Mouse (Mus musculus): ENCODE data around the gene Scnn1g. TPM values are rescaled to one million over a fixed set of nuclear protein-coding genes. Genes with fewer than 3 reads are reported as not detected.

The Scnn1g gene
- polyA plus RNA-seq (2014; fragmentation: Nextera tagmentation; extraction: Ambion mirVana), result 0.91 and 1.1 TPM in 2 replicates

DNA sequence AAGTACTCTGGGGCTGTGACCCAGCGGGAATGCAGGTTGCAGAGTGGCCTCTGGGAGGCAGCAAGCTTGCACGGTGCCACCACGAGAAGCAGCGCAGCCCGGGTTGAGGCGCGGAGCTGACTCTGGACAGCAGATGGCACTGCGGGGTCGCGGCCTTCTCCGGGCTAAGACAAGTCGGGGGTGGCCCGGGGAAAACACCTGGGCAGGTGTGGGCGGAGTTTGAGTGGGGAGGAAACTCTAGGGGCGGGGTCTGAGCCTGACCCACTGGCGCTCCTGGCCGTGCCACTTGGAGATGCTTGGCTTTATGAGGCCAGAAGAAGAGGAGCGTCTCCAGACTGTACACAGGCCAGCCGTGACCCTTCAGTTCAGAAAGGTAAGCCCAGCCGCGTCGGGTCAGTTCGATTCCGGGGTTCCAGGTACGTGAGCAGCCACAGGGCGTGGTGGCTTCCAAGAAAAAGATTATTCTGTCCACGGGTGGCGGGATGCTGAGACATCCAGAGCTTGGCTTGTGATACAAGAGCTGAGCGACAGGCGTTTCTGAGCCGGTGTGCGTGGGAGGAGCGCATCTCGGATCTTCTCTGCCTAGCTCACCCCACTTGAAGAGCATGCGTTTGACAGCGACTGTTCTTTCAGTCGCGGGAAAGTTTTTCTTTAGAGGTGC, at the start of gene Scnn1g:
TSS of gene Scnn1g (plus strand) at position 309 of the 661 bp plus-strand sequence.
- H3K4me3 ChIP-seq (ENCODE audit: low read depth, low read length), result peak within 1 kb of the TSS; percentile 26
- WGBS, result under 1% methylated on average over 38 of the region's 38 CpGs
- no peak within 1 kb of the TSS for H3K27ac ChIP-seq (ENCODE audit: low read length)
- no peaks in the 10 kb centered on the region for H3K36me3 ChIP-seq (ENCODE audit: control insufficient read depth, insufficient read depth, low read length)
- peak; percentile 87 for ATAC-seq (ENCODE audit: insufficient number of reproducible peaks, insufficient read depth, low FRiP score, low read depth)
- no peaks in the 10 kb centered on the region; the same call in 1 of the 2 replicates for H3K4me1 ChIP-seq (ENCODE audit: control insufficient read depth, insufficient read depth, low read length)
- H3K4me2 ChIP-seq (replicated peaks; ENCODE audit: low read depth, low read length), result peak within 1 kb of the TSS; percentile 31
- H3K9ac ChIP-seq (replicated peaks; ENCODE audit: low read depth, low read length), result no peak within 1 kb of the TSS
- H3K9me3 ChIP-seq (ENCODE audit: control insufficient read depth, low read depth, low read length), result no peaks in the 10 kb centered on the region
- H3K27me3 ChIP-seq (ENCODE audit: control insufficient read depth, insufficient read depth, low read length), result peaks cover 9% of the 10 kb centered on the region; the same call in 1 of the 2 replicates

DNA sequence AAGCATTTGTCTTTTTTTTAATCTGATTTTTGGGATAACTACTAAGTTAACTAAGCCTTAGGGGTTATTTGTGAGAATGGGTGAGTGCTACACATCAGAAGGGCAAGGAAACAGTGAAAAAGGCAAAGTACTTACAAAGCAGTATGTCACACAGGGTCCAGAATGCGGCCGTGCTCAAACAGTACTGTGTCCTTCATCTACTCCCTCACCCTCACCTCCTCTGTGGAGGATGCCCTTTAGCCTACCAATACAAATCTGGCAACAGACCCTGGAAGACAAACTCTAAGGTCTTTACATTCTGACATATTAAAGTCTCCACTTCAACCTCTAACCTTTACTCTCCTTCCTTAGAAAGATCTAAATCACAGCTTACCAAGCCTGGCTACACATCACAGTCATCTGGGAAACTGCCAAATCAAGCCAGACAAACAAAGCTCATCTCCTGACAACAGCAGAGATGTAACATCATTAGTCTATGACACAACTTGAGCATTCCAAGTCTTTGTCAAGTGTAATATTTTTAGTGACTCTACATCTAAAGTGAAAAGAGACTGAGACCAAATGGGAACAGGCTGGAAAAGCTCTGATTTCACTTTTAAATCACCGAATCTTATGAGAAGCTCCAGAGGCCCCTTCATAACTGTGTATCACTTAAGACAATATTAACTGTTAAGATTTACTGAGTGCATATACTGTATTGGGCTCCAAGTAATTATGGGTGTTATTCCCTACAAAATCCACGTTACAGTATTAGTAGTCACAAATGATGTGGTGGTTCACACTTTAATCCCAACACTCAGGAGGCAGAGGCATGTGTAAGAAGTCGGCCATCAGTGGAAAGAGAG, 48.9 kb upstream of the Scnn1g start:
- H3K27me3 ChIP-seq (ENCODE audit: control insufficient read depth, insufficient read depth, low read length), result no peaks in the 10 kb centered on the region
- no peak overlapping the region for H3K9ac ChIP-seq (replicated peaks; ENCODE audit: low read depth, low read length)
- no peaks in the 10 kb centered on the region for H3K36me3 ChIP-seq (ENCODE audit: control insufficient read depth, insufficient read depth, low read length)
- H3K4me2 ChIP-seq (replicated peaks; ENCODE audit: low read depth, low read length), result no peak overlapping the region
- no peak overlapping the region for H3K4me3 ChIP-seq (ENCODE audit: low read depth, low read length)
- no peak for ATAC-seq (ENCODE audit: insufficient number of reproducible peaks, insufficient read depth, low FRiP score, low read depth)
- H3K27ac ChIP-seq (ENCODE audit: low read length), result no peak overlapping the region
- no peaks in the 10 kb centered on the region for H3K4me1 ChIP-seq (ENCODE audit: control insufficient read depth, insufficient read depth, low read length)
- WGBS, result 90% methylated on average over 5 of the region's 5 CpGs
- no peaks in the 10 kb centered on the region for H3K9me3 ChIP-seq (ENCODE audit: control insufficient read depth, low read depth, low read length)

GRCm38 (mm10) chr7:121689338-121689737, 44.9 kb upstream of the Scnn1g start:
- no peak for ATAC-seq (ENCODE audit: insufficient number of reproducible peaks, insufficient read depth, low FRiP score, low read depth)
- no peaks in the 10 kb centered on the region for H3K27me3 ChIP-seq (ENCODE audit: control insufficient read depth, insufficient read depth, low read length)
- H3K4me2 ChIP-seq (replicated peaks; ENCODE audit: low read depth, low read length), result no peak overlapping the region
- no peak overlapping the region for H3K27ac ChIP-seq (ENCODE audit: low read length)
- no peaks in the 10 kb centered on the region for H3K9me3 ChIP-seq (ENCODE audit: control insufficient read depth, low read depth, low read length)
- H3K4me1 ChIP-seq (ENCODE audit: control insufficient read depth, insufficient read depth, low read length), result no peaks in the 10 kb centered on the region
- H3K36me3 ChIP-seq (ENCODE audit: control insufficient read depth, insufficient read depth, low read length), result no peaks in the 10 kb centered on the region
- H3K9ac ChIP-seq (replicated peaks; ENCODE audit: low read depth, low read length), result no peak overlapping the region
- no peak overlapping the region for H3K4me3 ChIP-seq (ENCODE audit: low read depth, low read length)

- Histone ChIP-seq H3K4me3 (ENCODE audit: low read depth, low read length) (no peak overlapping the region), H3K27ac (ENCODE audit: low read length) (no peak overlapping the region), H3K36me3 (ENCODE audit: control insufficient read depth, insufficient read depth, low read length) (no peaks in the 10 kb centered on the region), H3K9me3 (ENCODE audit: control insufficient read depth, low read depth, low read length) (no peaks in the 10 kb centered on the region), H3K4me1 (ENCODE audit: control insufficient read depth, insufficient read depth, low read length) (no peaks in the 10 kb centered on the region), H3K9ac (replicated peaks; ENCODE audit: low read depth, low read length) (no peak overlapping the region), H3K4me2 (replicated peaks; ENCODE audit: low read depth, low read length) (no peak overlapping the region), H3K27me3 (ENCODE audit: control insufficient read depth, insufficient read depth, low read length) (no peaks in the 10 kb centered on the region)
- ATAC-seq (ENCODE audit: insufficient number of reproducible peaks, insufficient read depth, low FRiP score, low read depth), result no peak
- WGBS, result 76% methylated on average over 2 of the region's 2 CpGs
Measured at GRCm38 (mm10) chr7:121691803-121692202, 42.5 kb upstream of the Scnn1g start.

GRCm38 (mm10) chr7:121697170-121697569, 37.1 kb upstream of the Scnn1g start:
- Histone ChIP-seq H3K27ac (ENCODE audit: low read length) (no peak overlapping the region), H3K4me1 (ENCODE audit: control insufficient read depth, insufficient read depth, low read length) (no peaks in the 10 kb centered on the region), H3K9ac (replicated peaks; ENCODE audit: low read depth, low read length) (no peak overlapping the region), H3K27me3 (ENCODE audit: control insufficient read depth, insufficient read depth, low read length) (no peaks in the 10 kb centered on the region), H3K4me2 (replicated peaks; ENCODE audit: low read depth, low read length) (no peak overlapping the region), H3K9me3 (ENCODE audit: control insufficient read depth, low read depth, low read length) (no peaks in the 10 kb centered on the region), H3K36me3 (ENCODE audit: control insufficient read depth, insufficient read depth, low read length) (no peaks in the 10 kb centered on the region), H3K4me3 (ENCODE audit: low read depth, low read length) (no peak overlapping the region)
- no peak for ATAC-seq (ENCODE audit: insufficient number of reproducible peaks, insufficient read depth, low FRiP score, low read depth)

DNA sequence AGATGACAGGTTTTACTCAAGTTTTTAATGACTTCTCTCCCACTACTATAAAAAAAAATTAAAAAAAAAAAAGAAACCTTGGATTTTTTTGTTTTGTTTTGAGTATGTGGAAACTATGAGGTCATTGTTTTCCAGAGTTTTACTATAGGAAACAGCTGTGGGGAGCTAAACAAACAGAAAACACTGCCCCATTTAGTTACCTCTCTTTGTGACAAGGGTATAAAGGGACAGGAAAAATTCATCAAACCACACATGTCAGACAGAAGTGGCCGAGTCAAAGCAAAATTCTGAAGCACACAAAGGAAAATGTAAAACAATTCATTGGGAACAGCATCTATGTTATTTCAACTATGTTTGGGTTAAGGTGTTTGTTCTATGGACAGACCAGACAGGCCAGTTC, 36.7 kb upstream of the Scnn1g start:
- Histone ChIP-seq H3K36me3 (ENCODE audit: control insufficient read depth, insufficient read depth, low read length) (no peaks in the 10 kb centered on the region), H3K4me3 (ENCODE audit: low read depth, low read length) (no peak overlapping the region), H3K9me3 (ENCODE audit: control insufficient read depth, low read depth, low read length) (no peaks in the 10 kb centered on the region), H3K4me1 (ENCODE audit: control insufficient read depth, insufficient read depth, low read length) (no peaks in the 10 kb centered on the region), H3K27ac (ENCODE audit: low read length) (no peak overlapping the region), H3K27me3 (ENCODE audit: control insufficient read depth, insufficient read depth, low read length) (no peaks in the 10 kb centered on the region), H3K9ac (replicated peaks; ENCODE audit: low read depth, low read length) (no peak overlapping the region), H3K4me2 (replicated peaks; ENCODE audit: low read depth, low read length) (no peak overlapping the region)
- no peak for ATAC-seq (ENCODE audit: insufficient number of reproducible peaks, insufficient read depth, low FRiP score, low read depth)
- WGBS, result 53% methylated on average over 1 of the region's 1 CpGs

- Histone ChIP-seq H3K9ac (replicated peaks; ENCODE audit: low read depth, low read length) (no peak overlapping the region), H3K27ac (ENCODE audit: low read length) (no peak overlapping the region), H3K9me3 (ENCODE audit: control insufficient read depth, low read depth, low read length) (no peaks in the 10 kb centered on the region), H3K36me3 (ENCODE audit: control insufficient read depth, insufficient read depth, low read length) (no peaks in the 10 kb centered on the region), H3K4me2 (replicated peaks; ENCODE audit: low read depth, low read length) (no peak overlapping the region), H3K27me3 (ENCODE audit: control insufficient read depth, insufficient read depth, low read length) (no peaks in the 10 kb centered on the region), H3K4me3 (ENCODE audit: low read depth, low read length) (no peak overlapping the region), H3K4me1 (ENCODE audit: control insufficient read depth, insufficient read depth, low read length) (0 out of 2 replicates have a peak, but pooled peaks cover 4% of the 10 kb centered on the region)
- ATAC-seq (ENCODE audit: insufficient number of reproducible peaks, insufficient read depth, low FRiP score, low read depth), result no peak
Measured at GRCm38 (mm10) chr7:121699218-121699617, 35.1 kb upstream of the Scnn1g start.

DNA sequence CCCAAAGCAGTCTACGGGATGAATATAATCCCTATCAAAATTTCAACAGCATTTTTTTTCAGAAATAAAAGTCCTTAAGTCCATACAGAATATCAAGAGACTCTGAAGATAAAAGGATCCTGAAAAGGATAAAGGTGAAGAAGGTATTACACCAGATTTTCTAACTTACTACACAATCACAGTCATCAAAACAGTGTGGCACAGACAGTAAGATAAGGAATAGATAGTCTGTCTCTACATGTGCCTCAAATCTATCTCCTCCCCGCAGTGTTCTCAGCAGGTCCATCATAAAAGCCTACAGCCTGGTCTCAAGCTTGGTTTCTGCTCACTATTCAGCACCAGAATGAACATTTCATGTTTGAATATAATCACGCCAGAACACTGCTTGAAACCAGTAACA, 33.8 kb upstream of the Scnn1g start:
- WGBS, result 87% methylated on average over 3 of the region's 3 CpGs
- H3K4me3 ChIP-seq (ENCODE audit: low read depth, low read length), result no peak overlapping the region
- H3K27ac ChIP-seq (ENCODE audit: low read length), result no peak overlapping the region
- H3K27me3 ChIP-seq (ENCODE audit: control insufficient read depth, insufficient read depth, low read length), result no peaks in the 10 kb centered on the region
- no peak overlapping the region for H3K4me2 ChIP-seq (replicated peaks; ENCODE audit: low read depth, low read length)
- no peaks in the 10 kb centered on the region for H3K36me3 ChIP-seq (ENCODE audit: control insufficient read depth, insufficient read depth, low read length)
- no peaks in the 10 kb centered on the region for H3K9me3 ChIP-seq (ENCODE audit: control insufficient read depth, low read depth, low read length)
- peaks cover 6% of the 10 kb centered on the region; the same call in 1 of the 2 replicates for H3K4me1 ChIP-seq (ENCODE audit: control insufficient read depth, insufficient read depth, low read length)
- no peak for ATAC-seq (ENCODE audit: insufficient number of reproducible peaks, insufficient read depth, low FRiP score, low read depth)
- no peak overlapping the region for H3K9ac ChIP-seq (replicated peaks; ENCODE audit: low read depth, low read length)

Data from stomach, embryonic 14.5 days (tissue).